Mouse (Mus musculus) bone marrow macrophage, adult 2 months (primary cell): ENCODE measurements around the gene Zdhhc9. TPM values are rescaled to one million over a fixed set of nuclear protein-coding genes. Genes with fewer than 3 reads are reported as not detected.

Experiments
- H3K27ac ChIP-seq: 2 replicates; pipeline ENCODE4 v1.5.1; 2012; ENCODE audit warnings: low read depth, low read length; ENCODE audit not compliant: insufficient read depth
- H3K4me1 ChIP-seq: 2 replicates; pipeline ENCODE4 v1.6.1; 2012; ENCODE audit warnings: low read length; ENCODE audit not compliant: control insufficient read depth, insufficient read depth
- H3K4me3 ChIP-seq: 2 replicates; pipeline ENCODE4 v1.5.1; 2012; ENCODE audit warnings: mild to moderate bottlenecking, low read length, moderate library complexity; ENCODE audit not compliant: insufficient read depth
- CTCF ChIP-seq: IDR thresholded peaks from 2 replicates; pipeline ENCODE4 v1.5.1; 2012; ENCODE audit warnings: low read depth, mild to moderate bottlenecking, low read length, moderate library complexity
- POLR2A ChIP-seq: IDR thresholded peaks from 2 replicates; pipeline ENCODE4 v1.6.1; 2012; ENCODE audit warnings: mild to moderate bottlenecking, low read depth, low read length, borderline replicate concordance
- polyA plus RNA-seq: library from polyadenylated mRNA; stranded (reverse); fragments of >200 nt; gene quantifications from 2 replicates; pipeline ENCODE4 v1.2.4, GENCODE M21; 2012; ENCODE audit not compliant: missing spikeins, insufficient read depth, insufficient read length

Zdhhc9 gene
- polyA plus RNA-seq, 1 experiment = 77.1 TPM

DNA sequence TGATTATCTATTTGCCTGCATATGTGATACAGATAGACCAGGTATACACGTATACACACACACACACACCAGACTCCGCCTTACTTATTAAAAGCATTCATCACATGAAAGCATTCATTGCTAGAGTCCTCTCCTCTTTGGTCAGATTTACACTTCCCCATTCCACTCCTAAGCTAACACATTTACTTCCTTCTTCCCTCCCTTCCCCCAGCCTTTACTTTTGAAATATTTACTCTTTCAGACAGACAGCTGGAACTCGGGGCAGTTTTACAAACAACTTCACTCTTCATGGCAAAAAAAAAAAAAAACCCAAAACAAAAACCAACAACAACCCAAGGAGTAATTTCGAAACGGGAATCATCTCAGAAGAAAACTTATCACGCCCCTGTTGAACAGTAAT is 4.2 kb downstream of the Zdhhc9 start:
- no peak for TF ChIP-seq POLR2A
- no peak for TF ChIP-seq CTCF
- H3K4me1 ChIP-seq = peaks cover 38% of the 10 kb centered on the region
- peak overlapping the region; percentile 28; the same call in 1 of the 2 replicates for H3K4me3 ChIP-seq
- H3K27ac ChIP-seq = peak overlapping the region; percentile 73

DNA sequence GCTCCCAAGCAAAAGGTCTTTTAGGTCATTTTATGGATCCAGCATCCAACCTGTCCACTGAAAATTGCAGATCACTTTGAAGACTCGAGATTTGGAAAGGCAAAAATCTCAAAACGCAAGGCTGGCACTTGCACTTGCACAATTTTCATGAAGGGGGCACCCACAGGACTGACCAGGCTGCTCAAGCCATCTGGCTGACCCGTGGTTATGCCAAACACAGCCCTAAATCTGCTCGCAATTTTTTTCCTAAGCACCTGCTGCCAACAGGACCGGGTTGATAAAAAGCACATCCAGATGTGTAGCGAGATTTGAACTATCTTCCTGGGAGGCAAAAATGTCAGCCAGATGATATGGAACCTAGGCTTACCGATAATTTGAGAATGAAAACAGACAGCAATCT is 4.9 kb downstream of the Zdhhc9 start:
- Histone ChIP-seq H3K27ac (peak overlapping the region; percentile 69), H3K4me3 (no peak overlapping the region), H3K4me1 (peaks cover 41% of the 10 kb centered on the region)
- TF ChIP-seq POLR2A = no peak
- no peak for TF ChIP-seq CTCF

DNA sequence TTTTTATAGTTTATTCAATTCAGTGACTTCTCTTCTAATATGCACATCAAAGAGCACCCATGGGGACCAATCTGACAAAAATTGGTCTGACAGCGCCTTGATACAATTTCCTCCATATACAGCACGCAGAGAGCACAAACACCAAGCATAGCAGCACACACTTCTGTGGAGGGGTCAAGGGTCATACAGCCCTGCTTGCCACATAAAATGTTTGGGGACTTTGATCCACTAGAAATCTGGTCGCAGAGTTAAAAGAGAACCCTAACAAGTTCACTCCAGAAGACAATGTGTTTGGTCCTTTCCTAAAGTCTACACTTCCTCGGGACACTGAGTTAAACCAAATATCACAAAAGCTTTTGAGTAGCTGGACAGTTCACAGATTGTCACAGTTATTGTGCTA is 5.7 kb downstream of the Zdhhc9 start:
- Histone ChIP-seq H3K4me3 (no peak overlapping the region), H3K4me1 (peaks cover 41% of the 10 kb centered on the region), H3K27ac (no peak overlapping the region)
- TF ChIP-seq CTCF (no peak), POLR2A (no peak)

DNA sequence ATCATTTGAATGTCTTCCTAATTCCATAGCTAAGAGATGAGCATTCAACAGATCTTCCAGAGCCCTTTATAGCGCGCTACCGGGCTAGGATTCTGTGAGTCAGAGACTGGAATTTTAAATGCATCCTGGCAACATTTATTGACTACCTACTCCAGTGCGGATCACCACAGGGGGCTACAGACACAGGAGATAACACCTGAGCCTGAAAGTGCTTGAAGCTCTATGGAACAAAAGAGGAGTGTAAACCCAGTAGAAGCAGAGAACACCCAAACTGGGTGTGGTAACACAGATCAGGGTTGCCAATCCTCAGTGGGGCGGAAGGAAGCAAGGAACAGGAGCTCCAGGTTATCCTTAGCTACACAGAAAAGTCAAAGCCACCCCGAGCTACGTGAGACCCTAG is 6.2 kb downstream of the Zdhhc9 start:
- Histone ChIP-seq H3K4me1 (peaks cover 41% of the 10 kb centered on the region), H3K27ac (peak overlapping the region; percentile 33), H3K4me3 (no peak overlapping the region)
- no peak for TF ChIP-seq CTCF
- no peak for TF ChIP-seq POLR2A

DNA sequence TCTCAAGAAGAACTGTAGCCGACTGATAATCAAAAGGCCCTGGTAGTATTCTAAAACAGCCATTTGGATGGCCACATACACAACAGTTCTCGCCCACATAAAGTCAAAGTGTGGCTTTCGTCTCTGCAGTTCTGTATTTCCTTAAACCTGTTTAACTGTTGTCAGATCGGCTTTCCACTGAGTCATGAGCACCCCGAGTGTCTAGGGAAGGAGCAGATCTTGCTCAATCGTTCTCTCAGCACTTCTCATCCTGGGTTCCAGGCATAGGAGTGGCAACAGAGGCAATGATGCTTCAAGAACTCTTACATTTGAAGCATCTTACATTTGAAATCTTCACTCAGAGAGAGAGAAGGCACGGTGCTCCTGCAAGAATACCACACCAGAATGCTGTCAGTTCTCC is 6.7 kb downstream of the Zdhhc9 start:
- TF ChIP-seq CTCF = no peak
- TF ChIP-seq POLR2A = no peak
- peak overlapping the region; percentile 70 for H3K27ac ChIP-seq

DNA sequence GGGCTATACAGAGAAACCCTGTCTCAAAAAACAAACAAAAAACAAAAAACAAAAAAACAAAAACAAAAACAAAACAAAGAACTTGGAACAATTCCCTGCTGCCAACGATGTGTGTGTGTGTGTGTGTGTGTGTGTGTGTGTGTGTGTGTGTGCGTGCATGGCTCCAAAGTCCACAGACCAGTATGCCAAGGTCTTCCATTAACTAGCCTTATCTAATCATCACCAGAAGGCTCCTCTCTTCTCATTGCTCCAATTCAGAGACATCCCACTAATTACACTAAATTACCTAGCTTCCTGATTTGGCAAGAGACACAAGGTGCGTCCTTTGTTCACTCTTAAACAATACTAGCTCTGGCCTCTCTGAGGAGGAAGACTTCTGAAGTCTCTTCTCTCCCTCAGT is 8.0 kb downstream of the Zdhhc9 start:
- TF ChIP-seq POLR2A (no peak), CTCF (no peak)

More for the DNA sequence above, 6.7 kb downstream of the Zdhhc9 start:
- Histone ChIP-seq H3K4me3 (no peak overlapping the region), H3K4me1 (peaks cover 41% of the 10 kb centered on the region)

DNA sequence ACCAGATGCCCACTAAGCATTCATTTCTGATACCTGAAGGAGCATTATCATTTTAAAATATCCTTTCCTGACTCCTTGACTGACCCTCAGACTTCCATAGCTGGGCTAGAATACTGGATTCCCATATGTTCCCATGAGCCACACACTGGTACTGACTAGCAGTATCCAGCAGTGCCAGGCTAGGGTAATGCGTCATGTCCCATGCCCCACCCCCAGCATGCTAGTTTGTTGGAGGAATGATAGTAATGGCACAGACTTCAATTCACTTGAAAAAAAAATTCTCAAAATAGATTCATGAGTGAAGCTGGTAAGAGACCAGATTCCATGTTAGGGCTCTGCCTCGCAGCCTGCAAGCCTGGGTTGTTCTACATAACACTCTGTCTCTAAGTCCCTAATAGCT is 9.7 kb downstream of the Zdhhc9 start:
- TF ChIP-seq CTCF = no peak
- TF ChIP-seq POLR2A = no peak
- Histone ChIP-seq H3K27ac (no peak overlapping the region), H3K4me1 (peaks cover 32% of the 10 kb centered on the region), H3K4me3 (no peak overlapping the region)

More for the DNA sequence above, 8.0 kb downstream of the Zdhhc9 start:
- Histone ChIP-seq H3K4me1 (peaks cover 36% of the 10 kb centered on the region), H3K27ac (no peak overlapping the region), H3K4me3 (no peak overlapping the region)

DNA sequence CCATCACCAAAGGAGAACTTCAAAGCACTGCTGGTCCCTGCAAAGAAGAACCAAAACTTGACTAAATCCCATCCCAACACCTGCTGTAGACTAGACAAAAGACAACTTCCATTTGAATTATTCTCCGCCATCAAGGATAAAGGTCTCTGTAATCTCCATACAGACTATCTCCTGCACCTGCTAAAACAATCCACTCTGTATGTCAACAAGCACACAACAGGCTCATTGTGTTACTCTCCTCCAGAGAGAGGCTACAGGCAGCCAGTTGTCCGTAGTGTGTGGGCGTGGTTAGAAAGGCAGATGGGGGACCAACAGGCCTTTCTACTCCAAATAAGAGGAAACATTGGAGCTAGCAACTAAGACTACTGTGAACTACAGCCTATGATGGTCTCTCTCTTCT is 10.8 kb downstream of the Zdhhc9 start:
- no peak for TF ChIP-seq CTCF
- no peak overlapping the region for H3K4me3 ChIP-seq
- no peak overlapping the region for H3K27ac ChIP-seq
- peaks cover 21% of the 10 kb centered on the region for H3K4me1 ChIP-seq

DNA sequence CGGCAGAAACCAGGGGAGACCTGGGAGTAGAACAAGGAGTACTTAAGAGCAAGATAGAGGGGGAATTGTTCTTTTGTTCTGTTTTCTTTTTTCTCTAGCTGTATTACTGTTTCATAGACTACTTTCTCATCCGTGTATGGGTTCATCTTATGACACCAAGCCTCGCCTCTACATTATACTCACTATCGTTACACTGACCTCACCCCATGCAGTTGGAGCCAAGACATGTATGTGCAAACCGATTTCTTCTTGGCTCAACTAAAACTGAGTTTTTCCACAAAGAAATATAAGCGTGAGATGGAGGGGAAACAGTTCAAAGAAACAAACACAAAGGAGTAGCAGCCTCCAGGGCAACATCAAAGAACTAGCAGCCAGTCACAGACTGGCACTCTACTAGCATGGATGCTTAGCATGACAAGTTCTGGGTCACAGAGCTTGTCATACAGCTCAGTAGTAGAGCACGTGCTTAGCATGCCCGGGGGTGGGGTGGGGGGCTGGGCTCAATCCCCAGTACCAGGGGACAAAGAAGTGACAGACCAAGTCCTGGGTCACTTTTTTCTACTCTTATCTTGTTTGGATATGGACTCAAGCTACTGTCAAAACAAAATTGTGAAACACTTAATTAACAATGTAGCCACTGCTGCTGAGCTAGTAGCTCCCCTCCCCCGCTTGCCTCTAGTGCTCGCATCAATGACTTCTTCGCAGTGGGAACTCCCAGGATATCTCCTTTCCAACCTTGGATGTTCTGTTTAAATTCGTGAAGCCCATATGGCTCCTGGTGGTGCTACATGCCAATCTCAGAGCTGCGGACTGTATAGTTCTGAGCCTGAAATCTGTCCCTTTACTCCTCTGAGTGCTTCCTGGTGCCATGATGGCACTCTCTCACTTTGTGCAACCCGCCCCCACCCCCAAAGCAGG is 15.2 kb downstream of the Zdhhc9 start:
- H3K4me3 ChIP-seq = no peak overlapping the region
- H3K4me1 ChIP-seq = no peaks in the 10 kb centered on the region
- TF ChIP-seq CTCF (no peak), POLR2A (no peak)
- H3K27ac ChIP-seq = no peak overlapping the region

DNA sequence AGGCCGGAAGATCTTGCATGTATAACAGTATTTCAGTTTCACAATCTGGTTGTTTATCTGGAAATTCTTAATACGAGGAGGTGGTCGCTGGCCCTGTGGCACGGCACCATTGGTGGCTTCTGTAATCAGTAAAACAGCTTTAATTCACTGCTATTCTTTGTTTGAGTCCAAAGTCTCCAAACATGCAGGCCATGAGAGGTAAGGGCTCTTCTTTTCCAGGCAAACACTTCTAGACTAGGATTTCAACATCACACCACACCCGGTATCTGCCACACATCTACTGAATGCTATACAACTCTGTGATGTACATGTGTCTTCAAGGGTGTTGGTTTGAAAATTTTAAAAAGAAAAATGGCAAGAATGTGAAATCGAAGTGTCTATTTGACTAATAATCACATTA is 17.4 kb downstream of the Zdhhc9 start:
- Histone ChIP-seq H3K4me3 (no peak overlapping the region), H3K27ac (no peak overlapping the region), H3K4me1 (no peaks in the 10 kb centered on the region)
- TF ChIP-seq POLR2A (no peak), CTCF (no peak)
